Mouse (Mus musculus) heart, adult 2 months (tissue): ENCODE data around the gene Ascl2.

ENCODE experiments used
- CTCF ChIP-seq: fragments of 200-600 bp; IDR thresholded peaks from 2 replicates; pipeline ENCODE4 v1.8.1; 2022; ENCODE audit warnings: antibody characterized with exemption, mild to moderate bottlenecking, moderate library complexity
- EP300 ChIP-seq: fragments of 200-500 bp; IDR thresholded peaks from 2 replicates; pipeline ENCODE4 v1.6.1; 2011; ENCODE audit warnings: low read depth, low read length, control low read depth; ENCODE audit not compliant: insufficient read depth
- POLR2A ChIP-seq: fragments of 200-500 bp; IDR thresholded peaks from 2 replicates; pipeline ENCODE4 v1.6.1; 2011; ENCODE audit warnings: mild to moderate bottlenecking, low read depth, low read length, control low read depth; ENCODE audit not compliant: insufficient read depth

DNA sequence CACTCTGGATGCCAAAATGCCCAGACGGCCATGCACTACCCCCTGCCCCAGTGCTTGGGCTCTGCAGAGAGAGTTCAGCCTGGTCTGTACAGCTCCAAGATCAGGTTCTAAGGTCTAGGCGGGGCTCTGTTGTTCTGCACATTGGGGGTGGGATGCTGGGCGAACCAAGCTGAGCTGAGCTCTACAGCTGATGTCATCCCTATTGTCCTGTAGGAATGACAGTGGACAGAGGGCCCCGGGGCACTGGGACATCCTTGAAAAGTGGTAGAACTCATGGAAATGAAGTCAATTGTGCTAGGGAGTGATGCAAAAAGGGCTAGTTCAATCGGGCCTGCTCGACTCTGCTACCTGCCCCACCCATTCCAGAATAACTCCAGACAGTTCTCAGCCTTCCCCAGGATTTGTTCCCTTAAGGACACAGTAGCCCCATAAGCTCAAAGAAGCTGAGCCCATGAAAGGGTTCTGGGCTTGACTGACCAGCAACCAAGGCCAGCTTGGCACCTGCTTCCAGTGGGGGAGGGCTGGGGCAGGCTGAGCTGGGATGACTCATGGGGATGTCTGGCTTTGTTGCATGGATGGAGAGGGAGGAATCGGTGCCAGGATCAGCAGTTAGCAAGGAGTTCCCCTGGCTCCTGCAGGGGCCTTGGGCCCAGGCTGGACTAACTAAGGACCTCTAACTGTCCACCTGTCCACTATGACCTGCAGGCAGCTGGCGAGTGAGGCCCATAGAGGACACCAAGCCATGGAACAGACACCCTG is 44.5 kb upstream of the Ascl2 start:
- TF ChIP-seq CTCF (no peak), EP300 (no peak), POLR2A (no peak)
